Mouse (Mus musculus): ENCODE measurements around the gene Olfr878.
A peak's percentile ranks its signal among the peaks of the same experiment; 100 is the strongest.

Gene Olfr878

GRCm38 (mm10) chr9:37917540-37917939 is at the start of gene Olfr878:
Olfr878 (plus strand) TSS chr9:37917840.
- DNase-seq: no peak

DNA sequence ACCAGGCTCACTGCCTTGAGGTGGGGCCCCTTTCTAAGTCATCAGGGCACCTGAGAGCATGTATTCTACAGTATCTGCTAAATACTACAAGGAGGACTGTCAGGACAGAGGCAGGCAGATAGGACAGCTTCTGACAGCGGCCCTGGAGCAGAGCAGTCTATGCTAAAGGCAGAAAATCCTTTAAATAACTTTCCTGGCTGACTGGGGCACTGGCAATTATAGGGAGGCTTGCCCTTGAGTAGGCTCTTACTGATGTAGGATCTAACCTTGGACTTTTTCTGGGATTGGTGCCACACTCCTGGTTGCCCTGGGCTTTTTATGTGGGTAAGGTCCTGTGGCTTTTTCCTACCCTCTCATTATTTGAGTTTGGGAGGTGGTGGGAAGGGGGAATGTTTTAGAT is 47.4 kb upstream of the Olfr878 start:
- no peak for DNase-seq

DNA sequence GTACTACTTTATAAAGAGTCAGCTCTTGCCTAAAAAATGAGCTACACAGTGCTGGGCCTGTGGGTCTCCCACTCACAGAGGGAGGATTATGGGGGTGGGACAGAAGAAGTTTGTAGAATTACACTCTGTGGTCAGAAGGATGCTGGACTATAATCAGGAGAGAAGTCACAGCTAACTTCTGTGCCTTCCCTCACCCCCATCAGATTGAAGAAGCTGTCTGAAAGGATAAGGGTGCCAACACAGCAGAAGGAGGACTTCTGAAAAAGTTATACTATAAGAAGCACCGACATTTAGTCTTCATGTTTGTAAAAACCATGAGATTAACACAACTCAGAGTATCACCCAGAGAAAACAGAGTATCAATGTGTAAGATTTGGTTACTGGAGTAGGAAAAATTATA is 46.5 kb upstream of the Olfr878 start:
- DNase-seq: no peak

DNA sequence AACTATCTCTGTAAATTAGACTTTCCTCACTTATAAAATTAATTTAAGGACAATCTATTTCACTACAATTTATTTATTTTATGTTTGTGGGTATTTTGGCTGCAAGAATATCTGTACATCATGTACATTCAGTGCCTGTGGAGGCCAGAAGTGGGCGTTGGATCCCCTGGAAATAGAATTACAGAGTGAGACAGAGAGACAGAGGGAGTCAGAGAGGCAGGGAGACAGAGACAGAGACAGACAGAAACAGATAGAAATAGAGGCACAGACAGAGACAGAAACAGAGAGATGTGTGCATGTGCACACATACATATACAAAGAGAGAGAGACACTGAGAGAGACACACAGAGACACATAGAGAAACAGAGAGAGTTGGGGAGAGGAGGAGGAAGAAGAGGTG is 46.1 kb upstream of the Olfr878 start:
- no peak for DNase-seq

GRCm38 (mm10) chr9:37890960-37891359 is 26.7 kb upstream of the Olfr878 start:
- DNase-seq: no peak

DNA sequence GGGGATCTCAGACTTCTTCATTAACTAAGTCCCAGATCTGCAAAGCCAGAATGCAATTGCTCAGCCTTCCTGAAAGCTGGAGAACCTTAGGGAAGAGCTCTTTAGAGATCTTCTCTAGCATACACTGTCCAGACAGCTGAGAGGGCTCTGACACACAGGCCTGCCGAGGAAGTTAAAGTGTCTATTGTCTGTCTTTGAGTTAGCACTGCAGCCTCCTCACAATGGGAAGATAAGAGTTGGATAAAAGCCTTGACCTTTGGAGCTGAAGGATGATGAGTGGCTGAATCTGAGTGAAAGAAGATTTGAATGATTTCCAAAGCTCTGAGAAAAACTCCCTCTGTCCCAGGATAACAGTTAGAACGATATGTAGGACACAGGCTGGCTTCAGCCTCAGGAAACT is 21.0 kb upstream of the Olfr878 start, which contains the start of gene Olfr145:
Gene Olfr145 (plus strand): TSS at position 64 of the 400 bp plus-strand sequence.
- no peak for DNase-seq

DNA sequence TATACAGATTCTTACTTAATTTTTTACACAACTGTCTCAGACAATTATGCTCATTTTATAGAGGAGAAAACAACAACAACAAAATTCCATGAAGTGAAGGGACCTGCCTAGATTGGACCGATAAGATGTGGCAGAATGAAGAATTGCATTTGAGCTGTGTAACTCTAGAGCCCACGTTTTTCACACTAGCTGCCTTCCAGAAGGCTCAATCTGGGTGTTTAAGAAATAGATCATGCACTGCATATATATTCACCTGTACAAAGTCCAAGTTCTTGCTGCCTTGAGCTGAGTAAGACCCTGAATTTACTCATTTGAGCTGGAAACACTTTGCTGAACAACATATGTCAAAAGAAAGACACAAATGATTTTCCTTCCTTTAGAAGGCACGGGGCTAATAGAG is 12.1 kb upstream of the Olfr878 start:
- no peak for DNase-seq

DNA sequence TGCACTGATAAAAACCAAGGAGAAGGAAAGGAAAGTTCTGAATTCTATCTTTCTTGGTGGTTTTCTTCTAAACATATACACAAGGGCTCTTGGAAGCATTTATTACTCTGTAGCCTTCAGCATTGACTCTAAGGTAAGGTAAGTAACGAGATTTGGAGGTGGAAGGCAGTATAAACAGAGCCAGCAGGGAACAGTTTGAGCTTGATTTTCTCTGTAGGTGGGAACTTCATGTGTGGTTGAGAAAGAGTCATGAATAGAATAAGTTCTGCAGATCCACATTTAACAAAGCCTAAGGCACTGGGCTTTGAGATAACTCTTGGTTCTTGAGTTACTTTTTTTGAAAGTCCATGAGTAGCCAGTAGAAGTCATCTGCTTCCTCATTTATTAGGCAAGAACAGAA is 378 bp downstream of the Olfr878 start:
- DNase-seq: no peak

GRCm38 (mm10) chr9:37924194-37924593 is 6.6 kb downstream of the Olfr878 start:
- DNase-seq: no peak

DNA sequence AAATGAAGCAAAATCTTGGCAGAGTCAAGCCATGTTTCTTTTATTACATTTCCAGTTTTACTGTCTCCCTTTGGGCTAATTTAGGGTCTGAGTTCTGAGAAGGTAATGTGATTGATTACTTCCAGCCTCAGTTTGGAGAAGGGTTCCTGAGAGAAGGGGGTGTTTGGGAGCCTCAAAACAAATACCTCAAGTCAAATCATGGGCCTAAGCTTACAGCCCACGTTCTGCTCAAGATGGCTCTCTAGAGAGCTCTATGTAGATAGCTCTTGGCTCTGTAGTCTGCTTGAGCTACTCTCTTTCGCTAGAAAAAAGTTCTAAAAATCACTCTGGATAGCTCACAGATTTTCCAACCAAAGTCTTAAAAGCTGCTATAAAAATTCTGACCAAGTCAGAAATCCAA is 7.8 kb downstream of the Olfr878 start:
- no peak for DNase-seq

DNA sequence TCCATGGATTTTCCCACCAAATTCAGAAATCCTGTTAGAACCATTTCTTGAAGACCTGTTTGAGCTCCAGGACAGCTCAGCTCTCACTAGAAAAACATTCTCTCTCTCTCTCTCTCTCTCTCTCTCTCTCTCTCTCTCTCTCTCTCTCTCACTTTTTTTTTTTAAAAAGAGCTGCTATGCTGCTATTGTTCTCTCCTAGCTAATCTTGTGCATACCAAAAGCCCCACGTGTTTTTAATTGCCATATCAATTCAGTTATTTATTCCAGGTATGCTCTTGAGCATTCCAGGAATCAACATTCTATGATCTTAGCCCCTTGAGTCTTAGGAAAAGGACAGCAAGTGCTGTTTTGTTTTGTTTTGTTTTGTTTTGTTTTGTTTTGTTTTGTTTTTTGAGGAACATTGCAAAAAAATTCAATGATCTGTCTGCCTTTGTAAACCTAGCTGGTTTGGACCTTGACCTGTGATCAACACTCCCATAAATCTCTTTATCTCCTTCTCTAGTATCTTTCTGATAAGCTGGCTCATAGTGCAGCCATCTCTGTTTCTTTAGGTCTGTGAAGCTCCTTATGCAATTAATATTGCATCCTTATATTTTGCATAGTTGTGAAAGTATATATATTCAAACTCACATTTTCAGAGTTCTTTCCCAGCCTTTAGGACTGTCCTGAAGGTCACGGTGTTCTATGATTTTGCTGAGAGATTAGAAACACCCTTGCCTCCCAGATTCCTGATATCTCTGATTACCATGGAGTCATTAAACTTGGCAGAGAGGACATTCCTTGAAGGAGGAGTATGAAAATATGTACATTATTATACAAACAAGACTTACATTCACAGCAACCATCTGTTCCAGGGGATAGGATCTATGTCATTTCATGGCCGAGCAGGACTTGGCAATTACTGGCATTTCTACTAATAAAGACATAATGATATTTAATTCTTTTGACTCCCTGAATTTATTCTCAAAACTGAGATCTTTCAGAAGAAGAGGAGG is 8.7 kb downstream of the Olfr878 start:
- no peak for DNase-seq

- peak; percentile 44 for DNase-seq
Measured at GRCm38 (mm10) chr9:37932519-37932918, 14.9 kb downstream of the Olfr878 start.

DNA sequence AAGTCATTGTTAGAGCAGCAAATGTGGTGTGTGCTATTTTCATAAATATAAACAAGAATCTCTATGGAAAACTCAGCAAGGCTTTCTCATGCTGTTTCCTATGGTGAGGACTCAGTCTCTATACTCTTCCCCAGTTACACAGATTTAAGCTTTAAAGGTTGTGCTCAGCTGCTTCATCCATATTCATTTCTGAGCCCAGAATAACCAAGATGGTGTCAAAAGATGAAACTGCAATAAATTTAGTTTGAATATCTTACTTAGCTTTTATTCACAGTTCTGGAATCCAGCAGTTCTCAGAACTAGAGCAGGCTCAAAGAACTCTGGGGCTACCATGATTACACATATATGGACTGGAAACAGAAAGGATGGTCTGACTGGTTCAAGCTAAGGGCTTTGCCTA is 16.5 kb downstream of the Olfr878 start:
- no peak for DNase-seq

- no peak for DNase-seq
Measured at GRCm38 (mm10) chr9:37941167-37941566, 23.5 kb downstream of the Olfr878 start.

All from lung, postnatal 14 days (tissue).